Mouse (Mus musculus): ENCODE measurements around the gene Prn. TPM values are rescaled to one million over a fixed set of nuclear protein-coding genes. Genes with fewer than 3 reads are reported as not detected.

The Prn gene
- total RNA-seq, 2 experiments from 2014 or later = not detected

- peak; percentile 41 for DNase-seq
Observed at GRCm38 (mm10) chr2:131906846-131907245, 2.9 kb upstream of the Prn start.

GRCm38 (mm10) chr2:131907311-131907710 is 2.4 kb upstream of the Prn start:
- DNase-seq = no peak

GRCm38 (mm10) chr2:131908351-131908861 is 1.4 kb upstream of the Prn start:
- DNase-seq = no peak

- DNase-seq = no peak
Observed at GRCm38 (mm10) chr2:131908906-131909305, 851 bp upstream of the Prn start.

- no peak for DNase-seq
Observed at GRCm38 (mm10) chr2:131910847-131911246, 1.1 kb downstream of the Prn start.

- no peak for DNase-seq
Observed at GRCm38 (mm10) chr2:131911341-131911740, 1.6 kb downstream of the Prn start.

GRCm38 (mm10) chr2:131912526-131913258 is 2.9 kb downstream of the Prn start:
- DNase-seq = no peak

GRCm38 (mm10) chr2:131932275-131932902 is 22.6 kb downstream of the Prn start:
- DNase-seq = no peak

GRCm38 (mm10) chr2:131933013-131933412 is 23.3 kb downstream of the Prn start:
- DNase-seq = no peak

GRCm38 (mm10) chr2:131933598-131933997 is 23.8 kb downstream of the Prn start:
- DNase-seq = no peak

- no peak for DNase-seq
Observed at GRCm38 (mm10) chr2:131934243-131934642, 24.5 kb downstream of the Prn start.

- no peak for DNase-seq
Observed at GRCm38 (mm10) chr2:131935390-131936105, 25.8 kb downstream of the Prn start.

GRCm38 (mm10) chr2:131936410-131936809 is 26.7 kb downstream of the Prn start:
- DNase-seq = no peak

GRCm38 (mm10) chr2:131939404-131940111 is 29.8 kb downstream of the Prn start:
- peak; percentile 69 for DNase-seq

- no peak for DNase-seq
Observed at GRCm38 (mm10) chr2:131940506-131940905, 30.7 kb downstream of the Prn start.

GRCm38 (mm10) chr2:131941501-131941900 is 31.7 kb downstream of the Prn start:
- DNase-seq = no peak

GRCm38 (mm10) chr2:131944370-131944769 is 34.6 kb downstream of the Prn start:
- no peak for DNase-seq

GRCm38 (mm10) chr2:131945225-131945624 is 35.5 kb downstream of the Prn start:
- peak; percentile 1 for DNase-seq

GRCm38 (mm10) chr2:131945765-131946164 is 36.0 kb downstream of the Prn start:
- DNase-seq = peak; percentile 1

- DNase-seq = no peak
Observed at GRCm38 (mm10) chr2:131946351-131946750, 36.6 kb downstream of the Prn start.

- no peak for DNase-seq
Observed at GRCm38 (mm10) chr2:131948156-131948555, 38.4 kb downstream of the Prn start.

- no peak for DNase-seq
Observed at GRCm38 (mm10) chr2:131948916-131949639, 39.3 kb downstream of the Prn start.

Measured in gastrocnemius, postnatal 10 days (tissue).